Mouse (Mus musculus) limb, embryonic 15.5 days (tissue): ENCODE results near the gene Naxe. TPM values are rescaled to one million over a fixed set of nuclear protein-coding genes. Genes with fewer than 3 reads are reported as not detected.

Experiments used
- ATAC-seq: fragments of 200-750 bp; cut with Nextera tagmentation; 2 replicates; pipeline ENCODE4 v1.8.0; 2017; ENCODE audit warnings: low read depth, moderate TSS enrichment; ENCODE audit not compliant: insufficient number of reproducible peaks, low FRiP score, low TSS enrichment
- H3K27ac ChIP-seq: fragments of 300-500 bp; sonication (generic); 2 replicates; pipeline ENCODE4 v1.5.1; 2015; ENCODE audit warnings: moderate library complexity, mild to moderate bottlenecking, inconsistent platforms
- H3K27me3 ChIP-seq: fragments of 300-500 bp; sonication (generic); 2 replicates; pipeline ENCODE4 v1.6.1; 2015; ENCODE audit warnings: inconsistent platforms
- H3K36me3 ChIP-seq: fragments of 300-500 bp; sonication (generic); 2 replicates; pipeline ENCODE4 v1.6.1; 2015; ENCODE audit warnings: inconsistent platforms
- H3K4me1 ChIP-seq: fragments of 300-500 bp; sonication (generic); 2 replicates; pipeline ENCODE4 v1.6.1; 2015; ENCODE audit warnings: inconsistent platforms
- H3K4me2 ChIP-seq: fragments of 300-500 bp; sonication (generic); 2 replicates; pipeline ENCODE4 v1.6.1; 2015; ENCODE audit warnings: mild to moderate bottlenecking, inconsistent platforms
- H3K4me3 ChIP-seq: fragments of 300-500 bp; sonication (generic); 2 replicates; pipeline ENCODE4 v1.5.1; 2015; ENCODE audit warnings: mild to moderate bottlenecking, inconsistent platforms
- H3K9ac ChIP-seq: fragments of 300-500 bp; sonication (generic); 2 replicates; pipeline ENCODE4 v1.6.1; 2015; ENCODE audit warnings: inconsistent platforms
- H3K9me3 ChIP-seq: fragments of 300-500 bp; sonication (generic); 2 replicates; pipeline ENCODE4 v1.6.1; 2016; ENCODE audit warnings: inconsistent platforms
- WGBS: fragments of 180-500 bp; shearing (Covaris S2); methylation state at CpG from one replicate; pipeline ENCODE4 v1.1.7; 2015; 5-methylcytosine and 5-hydroxymethylcytosine counted together
- polyA plus RNA-seq: library from polyadenylated mRNA; unstranded; fragments of >200 nt; fragmentation: Nextera tagmentation; extraction: Ambion mirVana; gene quantifications from 2 replicates; pipeline ENCODE4 v1.2.1, GENCODE M21; 2015

The Naxe gene
- polyA plus RNA-seq, 1 experiment from 2014 or later, result 184 TPM

- no peak for ATAC-seq
- WGBS, result 95% methylated on average over 2 of the region's 2 CpGs
- H3K27me3 ChIP-seq, result no peaks in the 10 kb centered on the region
- H3K4me3 ChIP-seq, result no peak overlapping the region
- H3K36me3 ChIP-seq, result peaks cover 29% of the 10 kb centered on the region
- no peak overlapping the region for H3K9ac ChIP-seq
- no peak overlapping the region for H3K4me2 ChIP-seq
- H3K9me3 ChIP-seq, result no peaks in the 10 kb centered on the region
- peaks cover 17% of the 10 kb centered on the region for H3K4me1 ChIP-seq
- H3K27ac ChIP-seq, result no peak overlapping the region
Observed at GRCm38 (mm10) chr3:88084001-88084400, 25.7 kb upstream of the Naxe start.

GRCm38 (mm10) chr3:88082663-88083062 lies 24.4 kb upstream of the Naxe start:
- ATAC-seq, result no peak
- Histone ChIP-seq H3K36me3 (peaks cover 20% of the 10 kb centered on the region), H3K4me3 (peak overlapping the region; percentile 51), H3K9ac (no peak overlapping the region), H3K27ac (no peak overlapping the region), H3K4me2 (peak overlapping the region; percentile 78), H3K4me1 (peaks cover 17% of the 10 kb centered on the region), H3K27me3 (peaks cover 3% of the 10 kb centered on the region; the same call in 1 of the 2 replicates), H3K9me3 (no peaks in the 10 kb centered on the region)
- 7% methylated on average over 4 of the region's 4 CpGs for WGBS

GRCm38 (mm10) chr3:88082224-88082618 lies 23.9 kb upstream of the Naxe start:
- Histone ChIP-seq H3K4me2 (peak overlapping the region; percentile 78), H3K9ac (0 out of 2 replicates have a peak overlapping the region, but pooled peaks have one; percentile 18), H3K4me3 (peak overlapping the region; percentile 51), H3K36me3 (peaks cover 20% of the 10 kb centered on the region), H3K27me3 (peaks cover 6% of the 10 kb centered on the region; the same call in 1 of the 2 replicates), H3K4me1 (peaks cover 17% of the 10 kb centered on the region), H3K9me3 (no peaks in the 10 kb centered on the region), H3K27ac (no peak overlapping the region)
- 1% methylated on average over 13 of the region's 13 CpGs for WGBS
- ATAC-seq, result no peak

- Histone ChIP-seq H3K4me1 (peaks cover 17% of the 10 kb centered on the region), H3K4me3 (peak within 1 kb of the TSS; percentile 51), H3K27me3 (peaks cover 6% of the 10 kb centered on the region; the same call in 1 of the 2 replicates), H3K27ac (peak within 1 kb of the TSS; percentile 17; the same call in 1 of the 2 replicates), H3K36me3 (peaks cover 17% of the 10 kb centered on the region), H3K9me3 (no peaks in the 10 kb centered on the region), H3K4me2 (peak within 1 kb of the TSS; percentile 78), H3K9ac (0 out of 2 replicates have a peak within 1 kb of the TSS, but pooled peaks have one; percentile 18)
- ATAC-seq, result peak; percentile 80
- 19% methylated on average over 33 of the region's 33 CpGs for WGBS
Observed at GRCm38 (mm10) chr3:88081345-88082223, 23.3 kb upstream of the Naxe start, which contains the start of gene Iqgap3. TSS of gene Iqgap3 (plus strand) at chr3:88081971.

- ATAC-seq, result no peak
- H3K27me3 ChIP-seq, result peaks cover 6% of the 10 kb centered on the region; the same call in 1 of the 2 replicates
- H3K9ac ChIP-seq, result no peak within 1 kb of the TSS
- H3K27ac ChIP-seq, result no peak within 1 kb of the TSS
- whole genome bisulfite sequencing, result 64% methylated on average over 4 of the region's 4 CpGs
- H3K36me3 ChIP-seq, result no peaks in the 10 kb centered on the region
- no peaks in the 10 kb centered on the region for H3K9me3 ChIP-seq
- H3K4me1 ChIP-seq, result peaks cover 17% of the 10 kb centered on the region
- H3K4me2 ChIP-seq, result no peak within 1 kb of the TSS
- no peak within 1 kb of the TSS for H3K4me3 ChIP-seq
Observed at GRCm38 (mm10) chr3:88078204-88078603, 19.9 kb upstream of the Naxe start, which contains the start of gene Ttc24. TSS of gene Ttc24 (minus strand) at chr3:88078304.

GRCm38 (mm10) chr3:88077441-88077840 lies 19.1 kb upstream of the Naxe start:
- H3K27ac ChIP-seq, result no peak overlapping the region
- peaks cover 6% of the 10 kb centered on the region; the same call in 1 of the 2 replicates for H3K27me3 ChIP-seq
- 51% methylated on average over 8 of the region's 8 CpGs for WGBS
- no peaks in the 10 kb centered on the region for H3K36me3 ChIP-seq
- no peak overlapping the region for H3K9ac ChIP-seq
- no peak overlapping the region for H3K4me2 ChIP-seq
- H3K9me3 ChIP-seq, result no peaks in the 10 kb centered on the region
- peaks cover 10% of the 10 kb centered on the region for H3K4me1 ChIP-seq
- no peak for ATAC-seq
- H3K4me3 ChIP-seq, result no peak overlapping the region

GRCm38 (mm10) chr3:88074766-88075165 lies 16.5 kb upstream of the Naxe start:
- no peak overlapping the region for H3K27ac ChIP-seq
- H3K9me3 ChIP-seq, result no peaks in the 10 kb centered on the region
- H3K4me2 ChIP-seq, result no peak overlapping the region
- H3K36me3 ChIP-seq, result no peaks in the 10 kb centered on the region
- H3K4me3 ChIP-seq, result no peak overlapping the region
- ATAC-seq, result no peak
- no peak overlapping the region for H3K9ac ChIP-seq
- no peaks in the 10 kb centered on the region for H3K4me1 ChIP-seq
- H3K27me3 ChIP-seq, result peaks cover 15% of the 10 kb centered on the region
- 75% methylated on average over 8 of the region's 8 CpGs for WGBS

- no peak overlapping the region for H3K9ac ChIP-seq
- H3K27me3 ChIP-seq, result peaks cover 18% of the 10 kb centered on the region
- no peak overlapping the region for H3K27ac ChIP-seq
- no peak overlapping the region for H3K4me2 ChIP-seq
- no peak overlapping the region for H3K4me3 ChIP-seq
- WGBS, result 63% methylated on average over 2 of the region's 2 CpGs
- H3K9me3 ChIP-seq, result no peaks in the 10 kb centered on the region
- H3K4me1 ChIP-seq, result no peaks in the 10 kb centered on the region
- H3K36me3 ChIP-seq, result no peaks in the 10 kb centered on the region
- ATAC-seq, result no peak
Observed at GRCm38 (mm10) chr3:88074351-88074750, 16.1 kb upstream of the Naxe start.

- H3K36me3 ChIP-seq, result no peaks in the 10 kb centered on the region
- ATAC-seq, result no peak
- WGBS, result 69% methylated on average over 2 of the region's 2 CpGs
Observed at GRCm38 (mm10) chr3:88073631-88074030, 15.3 kb upstream of the Naxe start.

GRCm38 (mm10) chr3:88071783-88072182 lies 13.5 kb upstream of the Naxe start:
- Histone ChIP-seq H3K36me3 (no peaks in the 10 kb centered on the region), H3K4me1 (no peaks in the 10 kb centered on the region), H3K4me2 (no peak overlapping the region), H3K4me3 (no peak overlapping the region), H3K27me3 (peaks cover 11% of the 10 kb centered on the region), H3K9ac (no peak overlapping the region), H3K9me3 (no peaks in the 10 kb centered on the region), H3K27ac (no peak overlapping the region)
- 2% methylated on average over 5 of the region's 5 CpGs for WGBS
- ATAC-seq, result peak; percentile 36; the same call in 1 of the 2 replicates

More at GRCm38 (mm10) chr3:88073631-88074030, 15.3 kb upstream of the Naxe start:
- Histone ChIP-seq H3K4me3 (no peak overlapping the region), H3K9ac (no peak overlapping the region), H3K27me3 (peaks cover 18% of the 10 kb centered on the region), H3K4me2 (no peak overlapping the region), H3K9me3 (no peaks in the 10 kb centered on the region), H3K27ac (no peak overlapping the region), H3K4me1 (no peaks in the 10 kb centered on the region)

- no peaks in the 10 kb centered on the region for H3K9me3 ChIP-seq
- no peak overlapping the region for H3K4me2 ChIP-seq
- H3K4me1 ChIP-seq, result no peaks in the 10 kb centered on the region
- H3K9ac ChIP-seq, result no peak overlapping the region
- no peaks in the 10 kb centered on the region for H3K36me3 ChIP-seq
- no peak for ATAC-seq
- 15% methylated on average over 2 of the region's 2 CpGs for whole genome bisulfite sequencing
- peaks cover 11% of the 10 kb centered on the region for H3K27me3 ChIP-seq
- H3K27ac ChIP-seq, result no peak overlapping the region
- H3K4me3 ChIP-seq, result no peak overlapping the region
Observed at GRCm38 (mm10) chr3:88068386-88068785, 10.1 kb upstream of the Naxe start.

- peak overlapping the region; percentile 79; the same call in 1 of the 2 replicates for H3K4me2 ChIP-seq
- WGBS, result 87% methylated on average over 6 of the region's 6 CpGs
- peaks cover 18% of the 10 kb centered on the region for H3K4me1 ChIP-seq
Observed at GRCm38 (mm10) chr3:88057030-88057429, 1.3 kb downstream of the Naxe start.

More at GRCm38 (mm10) chr3:88057030-88057429, 1.3 kb downstream of the Naxe start:
- no peaks in the 10 kb centered on the region for H3K27me3 ChIP-seq
- peak overlapping the region; percentile 86 for H3K4me3 ChIP-seq
- peaks cover 51% of the 10 kb centered on the region for H3K36me3 ChIP-seq
- no peaks in the 10 kb centered on the region for H3K9me3 ChIP-seq
- H3K27ac ChIP-seq, result no peak overlapping the region
- ATAC-seq, result no peak
- H3K9ac ChIP-seq, result 0 out of 2 replicates have a peak overlapping the region, but pooled peaks have one; percentile 76
